Mouse (Mus musculus) retina, adult 2 months (tissue): Measurements from ENCODE around the gene Nars2.

Experiments used
- DNase-seq: peaks from one replicate; pipeline ENCODE4 v3.0.0-alpha.2; 2012; ENCODE audit warnings: low read depth, low spot score

Gene Nars2

GRCm38 (mm10) chr7:96971027-96971996, 20.0 kb downstream of the Nars2 start:
- no peak for DNase-seq

- DNase-seq: no peak
Observed at GRCm38 (mm10) chr7:96972138-96972904, 21.0 kb downstream of the Nars2 start.

GRCm38 (mm10) chr7:96975914-96976313, 24.6 kb downstream of the Nars2 start:
- DNase-seq: no peak

DNA sequence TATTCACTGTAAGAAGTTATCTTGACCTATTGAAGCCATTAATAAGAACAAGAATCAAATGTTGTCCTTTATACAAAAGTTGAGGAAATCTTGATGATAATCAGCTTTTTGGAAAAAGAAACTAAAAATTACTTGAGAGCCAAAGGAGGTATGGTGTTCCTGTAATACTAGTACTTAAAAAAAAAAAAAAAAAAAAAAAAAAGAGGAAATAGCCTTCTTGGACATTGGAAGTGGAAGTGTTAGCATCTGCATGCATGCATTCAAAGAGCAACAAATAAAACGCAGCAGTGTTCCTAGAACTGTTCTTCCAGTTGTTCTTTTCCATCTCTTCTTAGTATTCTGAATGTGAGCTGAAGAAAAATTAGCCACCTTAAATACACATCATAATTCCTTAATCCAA, 25.9 kb downstream of the Nars2 start:
- no peak for DNase-seq

DNA sequence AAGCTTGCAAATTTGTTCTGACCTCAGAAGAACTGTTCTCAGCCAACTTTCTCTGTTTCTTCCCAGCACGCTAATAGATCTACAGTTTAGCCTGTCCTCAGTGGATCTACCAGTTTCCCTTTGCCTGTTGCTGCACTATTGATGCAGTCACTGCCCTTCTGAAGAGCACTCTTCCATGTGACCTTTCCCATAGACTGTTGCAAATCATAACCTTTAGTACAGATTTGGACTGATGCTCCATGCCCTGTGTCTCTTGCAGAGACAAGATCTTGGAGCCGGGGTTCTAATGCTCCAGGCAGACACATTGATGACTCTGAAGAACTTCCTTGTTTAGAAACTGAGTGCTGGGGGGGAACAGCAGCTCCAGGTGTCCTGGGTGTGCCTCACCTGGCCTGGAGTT, 30.1 kb downstream of the Nars2 start:
- no peak for DNase-seq

GRCm38 (mm10) chr7:96983660-96984347, 32.5 kb downstream of the Nars2 start:
- no peak for DNase-seq

- DNase-seq: no peak
Observed at GRCm38 (mm10) chr7:96985798-96986197, 34.5 kb downstream of the Nars2 start.

GRCm38 (mm10) chr7:96986795-96987445, 35.6 kb downstream of the Nars2 start:
- DNase-seq: no peak

DNA sequence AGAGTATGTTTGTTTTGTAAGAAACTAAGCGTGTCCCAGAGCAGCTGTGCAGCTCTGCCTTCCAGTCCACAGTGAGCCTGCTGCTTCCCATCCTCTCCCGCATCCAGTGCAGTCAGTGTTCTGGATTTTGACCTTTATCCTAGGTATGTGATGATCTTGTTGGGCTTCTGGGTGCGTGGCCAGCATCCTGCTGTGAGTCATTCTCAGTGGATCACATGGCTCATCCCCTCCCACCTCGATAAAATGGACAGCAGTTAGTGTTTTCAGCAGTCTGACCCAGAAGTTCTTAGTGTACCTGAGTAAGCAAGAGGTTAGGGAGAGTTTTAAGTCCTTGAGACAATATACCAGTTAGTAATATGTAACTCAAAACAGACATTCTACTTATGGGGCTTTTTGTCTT, 36.4 kb downstream of the Nars2 start:
- no peak for DNase-seq

- DNase-seq: no peak
Observed at GRCm38 (mm10) chr7:97012956-97013355, 61.7 kb downstream of the Nars2 start.

DNA sequence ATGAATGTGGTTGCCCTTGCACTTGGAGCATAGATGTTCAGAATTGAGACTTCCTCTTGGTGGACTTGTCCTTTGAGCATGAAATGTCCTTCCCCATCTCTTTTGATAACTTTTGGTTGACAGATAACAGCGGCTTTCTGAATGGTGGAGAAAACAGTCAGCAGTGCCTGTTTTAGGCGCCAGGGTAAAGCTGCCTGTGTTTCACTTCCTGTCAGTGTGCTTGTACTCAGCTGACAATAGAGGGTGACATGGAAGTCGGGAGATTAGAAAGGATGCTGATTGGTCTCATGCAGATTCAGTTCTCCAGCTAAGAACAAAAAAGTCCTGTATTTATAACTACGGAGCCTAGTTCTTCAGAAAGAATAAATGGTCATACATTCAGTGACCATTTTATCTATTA, 66.7 kb downstream of the Nars2 start:
- DNase-seq: no peak

DNA sequence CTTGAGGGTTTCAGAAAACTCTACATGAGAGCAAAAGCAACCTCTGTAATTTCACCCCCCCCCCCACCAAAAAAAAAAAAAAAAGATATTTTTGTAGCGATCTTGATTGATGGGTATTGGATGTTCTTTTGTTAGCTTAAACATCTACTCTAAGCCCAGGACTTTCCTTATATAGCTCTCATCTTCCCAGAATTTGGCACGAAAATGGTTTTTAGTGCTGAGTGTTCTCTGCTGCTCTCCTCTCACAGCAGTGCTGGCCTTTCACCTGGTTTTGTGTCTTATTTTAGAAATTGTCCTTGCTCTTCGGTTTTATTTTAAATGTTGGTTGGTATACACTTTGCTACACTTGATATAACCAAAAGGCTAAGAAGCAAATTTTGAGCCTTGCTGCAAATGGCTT, 67.1 kb downstream of the Nars2 start:
- DNase-seq: no peak

- no peak for DNase-seq
Observed at GRCm38 (mm10) chr7:97019303-97019702, 68.0 kb downstream of the Nars2 start.

GRCm38 (mm10) chr7:97026772-97027358, 75.6 kb downstream of the Nars2 start:
- no peak for DNase-seq

- DNase-seq: no peak
Observed at GRCm38 (mm10) chr7:97029151-97029550, 77.8 kb downstream of the Nars2 start.

DNA sequence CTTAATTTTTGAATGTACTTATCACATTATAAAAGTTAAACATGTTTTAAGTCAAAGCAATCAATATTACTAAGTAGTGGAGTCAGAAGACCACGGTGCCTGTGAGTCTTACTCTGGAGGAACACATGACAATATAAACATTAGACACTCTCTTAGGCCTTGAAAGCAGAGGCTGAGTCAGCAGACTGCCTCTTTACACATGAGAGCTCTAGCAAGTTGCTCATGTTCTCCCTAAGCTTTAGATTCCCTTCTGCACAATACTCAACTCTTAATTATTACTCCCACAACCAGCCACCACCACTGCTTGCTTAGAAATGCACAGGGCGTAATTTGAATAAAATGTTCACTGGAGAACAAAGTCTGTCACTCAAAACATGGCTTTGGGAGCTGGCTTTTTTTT, 81.1 kb downstream of the Nars2 start:
- DNase-seq: no peak

DNA sequence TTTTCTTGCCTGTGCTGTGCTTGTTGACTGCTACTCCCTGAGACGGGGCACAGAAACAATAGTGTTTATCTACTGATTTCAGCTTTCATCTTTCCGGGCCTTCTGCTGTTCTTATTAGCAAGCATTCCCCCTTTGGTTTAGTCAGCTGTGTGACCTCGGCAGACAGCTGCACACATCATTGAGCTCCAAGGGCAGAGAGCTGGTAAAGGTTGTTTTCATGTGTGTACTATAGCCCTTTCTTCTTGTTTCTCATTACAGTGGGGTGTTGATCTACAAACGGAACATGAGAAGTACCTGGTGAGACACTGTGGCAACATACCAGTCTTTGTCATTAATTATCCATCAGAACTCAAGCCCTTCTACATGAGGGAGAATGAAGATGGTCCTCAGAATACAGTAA, 88.3 kb downstream of the Nars2 start:
- no peak for DNase-seq

DNA sequence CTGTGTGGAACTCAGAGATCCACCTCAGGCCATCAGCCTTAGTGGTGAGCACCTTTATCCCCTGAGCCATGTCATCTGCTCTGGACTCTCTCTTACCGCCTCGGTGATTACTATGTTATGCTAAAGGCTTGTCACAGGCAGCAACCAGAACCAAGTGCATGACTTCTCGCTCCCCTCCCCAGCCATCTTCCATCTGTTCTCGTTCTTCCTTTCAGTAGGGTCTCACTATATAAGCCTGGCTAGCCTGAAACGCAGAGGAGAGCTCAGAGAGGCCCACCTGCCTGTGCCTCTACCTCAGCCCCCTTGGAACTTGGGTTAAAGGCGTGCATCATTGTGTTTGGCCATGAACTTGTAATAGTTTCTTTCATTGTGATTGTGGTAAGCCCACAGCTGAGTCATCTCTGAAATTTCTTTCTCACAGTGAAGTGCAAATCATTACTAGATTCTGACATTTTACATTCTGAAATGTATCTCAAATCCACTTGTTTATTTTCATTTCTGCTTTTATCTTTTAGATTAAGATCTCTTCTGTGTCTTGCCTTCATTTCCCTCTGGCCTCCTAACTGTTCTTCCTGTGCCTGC, 90.7 kb downstream of the Nars2 start:
- no peak for DNase-seq

GRCm38 (mm10) chr7:97042981-97043380, 91.7 kb downstream of the Nars2 start:
- DNase-seq: no peak

DNA sequence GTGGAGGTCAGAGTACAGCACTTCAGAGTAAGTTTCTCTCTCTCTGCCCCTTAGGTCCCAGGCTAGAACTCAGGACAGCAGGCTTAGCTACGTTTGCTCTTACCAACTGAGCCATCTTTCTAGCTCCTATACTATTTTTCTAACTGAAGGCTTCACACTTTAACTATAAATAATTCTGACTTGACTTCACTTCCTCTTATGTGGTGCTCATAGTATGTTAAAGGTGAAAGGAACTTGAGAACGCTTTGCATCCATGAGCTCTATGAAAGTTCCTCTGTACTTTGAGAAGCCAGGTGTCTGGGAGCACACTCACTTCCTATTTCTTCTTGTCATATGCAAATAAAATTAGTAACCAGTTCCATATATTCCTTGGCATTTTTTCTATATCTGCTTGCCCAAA, 109.7 kb downstream of the Nars2 start:
- DNase-seq: no peak

GRCm38 (mm10) chr7:97071512-97071911, 120.2 kb downstream of the Nars2 start:
- DNase-seq: no peak
